Mouse (Mus musculus) c-Kit-positive CD71-positive TER-119-positive erythroid progenitor cells, embryonic 14.5 days (primary cell): Measurements from ENCODE around the gene Tmtc4.

Experiments used
- DNase-seq: peaks from one replicate; pipeline ENCODE4 v3.0.0-alpha.2; 2013; ENCODE audit warnings: low spot score

Gene Tmtc4

DNA sequence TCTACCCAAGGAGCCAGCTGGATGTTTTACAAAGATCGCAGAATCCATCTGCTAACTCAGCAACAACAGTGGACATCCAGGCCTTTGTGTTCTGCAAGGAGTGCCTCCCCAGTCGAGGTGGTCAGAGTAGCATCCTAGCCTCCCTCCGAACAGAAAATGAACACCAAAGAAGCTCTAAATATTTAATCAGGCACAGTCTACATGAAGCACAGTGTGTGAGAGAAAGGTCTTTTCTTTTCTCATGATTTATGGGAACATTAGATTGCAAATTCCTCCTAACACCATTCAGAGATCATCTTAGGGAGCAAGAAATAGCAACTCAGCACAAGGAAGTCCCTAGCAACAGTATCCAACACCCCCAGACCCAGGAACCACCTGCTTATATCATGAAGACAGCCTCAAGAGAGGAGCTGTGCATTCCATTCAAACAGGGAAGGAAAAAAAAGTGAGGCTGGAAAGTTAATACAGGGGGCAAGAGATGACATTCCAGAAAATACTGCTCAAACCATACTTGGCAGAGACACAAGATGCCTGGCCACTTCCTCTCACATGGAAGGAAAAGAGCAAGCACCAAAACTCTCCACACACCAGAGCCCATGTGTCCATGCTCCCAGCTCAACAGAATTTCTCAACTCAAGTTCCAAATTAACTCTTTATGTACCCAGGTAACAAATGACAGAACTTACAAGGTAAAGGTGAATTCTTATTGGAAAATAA is 8.8 kb downstream of the Tmtc4 start:
- no peak for DNase-seq

DNA sequence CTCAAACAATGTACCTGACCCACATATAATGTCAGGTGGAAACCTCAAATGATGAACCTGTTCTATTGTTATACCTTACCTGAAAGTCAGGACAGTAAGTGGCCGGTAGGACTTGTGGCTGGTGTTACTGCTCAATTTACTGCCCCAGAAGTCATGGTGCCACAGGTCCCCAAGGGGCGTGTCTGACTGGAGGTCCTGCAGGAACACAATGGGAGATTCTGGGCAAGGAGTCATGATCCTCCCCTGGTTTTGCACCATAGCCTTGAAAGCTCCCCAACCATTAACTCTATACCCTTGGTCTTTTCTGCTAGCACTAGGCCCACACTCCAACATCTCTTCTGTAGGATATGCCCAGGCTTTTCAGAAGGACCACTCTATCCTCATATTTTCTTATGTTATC is 10.7 kb downstream of the Tmtc4 start:
- no peak for DNase-seq

DNA sequence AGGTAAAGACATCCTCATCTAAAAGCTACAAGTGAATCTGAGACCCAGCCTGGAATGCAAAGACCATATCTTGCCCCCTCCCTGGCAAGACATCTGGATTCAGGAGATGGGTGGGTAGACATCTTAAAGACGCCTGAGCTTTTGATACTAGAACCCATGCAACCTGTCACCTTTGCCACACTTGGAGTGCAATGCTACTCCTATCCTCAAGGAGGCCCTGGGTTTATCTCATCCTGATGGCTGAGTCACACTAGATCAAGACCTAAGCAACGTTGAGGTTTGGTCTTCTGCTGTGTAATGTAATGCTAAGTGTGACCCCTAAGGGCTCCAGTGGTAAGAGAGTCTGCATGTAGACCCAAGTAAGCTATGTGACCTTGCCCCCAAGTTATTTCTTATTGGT is 15.8 kb downstream of the Tmtc4 start:
- no peak for DNase-seq

DNA sequence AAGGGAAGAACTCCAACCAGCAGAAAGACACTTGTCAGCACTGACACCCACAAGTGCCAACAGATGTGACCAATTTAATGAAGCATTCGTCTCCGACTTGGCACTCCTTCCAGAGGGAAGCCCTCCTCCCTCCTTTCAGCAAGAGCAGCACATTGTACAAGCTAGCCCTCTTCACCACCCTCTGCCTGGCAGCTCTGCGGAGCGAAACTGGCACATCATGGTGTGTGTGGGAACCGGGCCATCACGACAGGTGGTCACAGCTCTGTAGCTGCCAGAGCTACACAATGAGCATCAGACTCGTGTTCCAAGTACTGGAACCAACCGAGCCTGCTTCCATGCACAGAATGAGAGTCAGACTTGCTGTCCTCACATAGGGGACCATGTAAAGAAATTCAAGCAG is 25.9 kb downstream of the Tmtc4 start:
- no peak for DNase-seq

DNA sequence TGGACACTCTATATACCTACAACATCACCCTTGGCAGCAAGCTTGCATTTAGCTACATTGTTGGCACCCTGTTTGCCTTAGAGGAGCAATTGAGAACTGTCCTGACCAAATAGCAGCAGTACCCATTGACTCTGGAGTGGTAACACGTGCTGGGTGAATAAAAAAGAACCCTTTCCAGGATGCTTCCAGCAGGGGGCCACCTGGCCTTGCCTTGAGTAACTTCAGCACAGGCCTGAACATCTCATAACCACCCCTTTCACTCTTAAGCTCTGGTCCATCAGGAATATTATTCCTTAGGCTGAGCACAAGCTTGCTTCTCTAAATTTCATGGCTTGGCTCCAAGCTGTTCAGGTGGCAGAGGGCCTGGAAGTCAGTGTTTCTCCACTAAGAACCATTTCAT is 30.5 kb downstream of the Tmtc4 start:
- peak; percentile 5 for DNase-seq

DNA sequence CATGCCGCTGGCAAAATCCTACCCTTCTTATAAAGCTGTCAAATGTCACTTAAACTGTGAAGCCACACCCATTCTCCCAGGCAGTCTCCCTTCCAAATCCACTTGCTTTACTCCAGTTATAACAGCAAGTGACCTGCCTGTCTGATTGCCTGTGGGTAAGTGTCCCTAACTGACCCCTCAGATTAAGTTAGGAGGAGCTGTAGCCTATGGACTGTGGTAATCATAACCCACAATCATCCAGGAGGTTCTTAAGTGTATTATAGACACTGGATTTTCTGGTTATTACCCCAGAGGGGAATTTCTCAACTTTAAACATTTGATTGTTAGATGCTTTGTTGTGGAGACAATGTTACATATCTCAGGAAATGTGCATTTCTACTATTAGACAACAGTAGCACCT is 31.3 kb downstream of the Tmtc4 start:
- no peak for DNase-seq

DNA sequence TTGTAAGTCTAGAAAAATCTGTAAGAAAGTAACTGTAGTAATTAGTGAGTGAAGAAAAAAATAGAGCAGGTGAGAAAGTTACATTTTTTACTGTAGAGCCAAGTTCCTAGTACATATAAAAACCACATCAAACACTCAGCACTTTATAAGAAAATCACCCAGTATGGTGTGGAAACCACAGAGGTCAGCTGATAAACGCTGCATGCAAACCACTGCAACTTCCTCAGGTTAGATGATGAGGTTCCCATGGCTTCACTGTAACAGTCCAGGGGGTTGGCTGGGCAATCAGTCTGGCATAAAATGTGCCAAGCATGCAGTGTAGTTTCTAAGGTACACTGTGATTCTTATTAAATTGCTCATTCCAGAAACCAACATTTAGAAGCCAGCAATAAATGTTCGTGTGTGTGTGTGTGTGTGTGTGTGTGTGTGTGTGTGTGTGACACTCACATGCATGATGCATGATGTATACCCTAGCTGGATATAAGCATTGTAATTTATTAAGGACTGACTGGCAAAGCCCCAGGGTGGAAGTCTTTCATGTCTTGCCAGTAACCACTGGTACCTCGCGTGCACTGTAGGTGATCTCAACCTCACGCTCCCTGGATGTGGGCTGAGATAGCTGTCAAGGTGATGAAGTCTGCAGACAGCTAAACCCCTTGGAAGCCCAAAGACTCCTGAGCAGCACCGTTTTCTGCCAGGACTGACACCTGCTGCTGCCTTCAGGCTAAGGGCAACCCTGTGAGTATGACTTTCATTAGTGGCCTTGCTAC is 32.0 kb downstream of the Tmtc4 start:
- DNase-seq: no peak

DNA sequence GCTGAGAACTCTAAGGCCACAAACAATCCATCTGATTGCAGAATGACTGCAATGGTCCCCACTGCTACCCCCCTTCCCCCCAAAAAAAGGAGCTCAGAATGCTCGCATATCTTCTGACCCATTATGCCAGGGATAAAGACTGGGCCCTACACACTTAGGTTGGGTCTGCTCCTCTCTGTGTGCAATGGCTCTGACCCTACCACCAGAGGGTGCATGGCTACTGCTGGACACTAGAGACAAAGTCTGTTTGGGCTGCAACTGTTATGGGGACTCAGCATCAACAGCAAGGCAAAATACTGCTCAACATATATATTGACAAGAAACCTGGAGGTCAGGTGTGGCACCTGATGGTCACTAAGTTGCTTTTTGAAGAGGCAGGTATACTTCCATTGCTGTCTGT is 32.9 kb downstream of the Tmtc4 start:
- DNase-seq: no peak

DNA sequence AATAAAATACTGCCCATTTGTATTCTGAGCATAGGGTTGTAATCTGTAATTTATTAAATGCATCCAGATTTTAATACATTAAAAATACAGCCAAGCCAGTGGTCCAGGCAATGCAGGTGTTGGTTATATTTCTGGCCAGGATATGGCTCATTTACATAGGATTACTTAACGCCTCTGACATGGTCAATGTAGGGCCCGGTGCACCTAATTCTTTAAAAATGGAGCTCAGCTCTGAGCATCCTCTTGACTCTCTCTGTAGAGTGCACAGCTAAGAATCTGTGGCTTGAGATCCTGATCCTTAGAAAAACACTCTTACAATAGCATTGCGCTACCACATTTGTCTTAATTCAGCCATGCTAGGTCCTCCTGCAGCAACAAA is 40.4 kb downstream of the Tmtc4 start:
- DNase-seq: no peak

DNA sequence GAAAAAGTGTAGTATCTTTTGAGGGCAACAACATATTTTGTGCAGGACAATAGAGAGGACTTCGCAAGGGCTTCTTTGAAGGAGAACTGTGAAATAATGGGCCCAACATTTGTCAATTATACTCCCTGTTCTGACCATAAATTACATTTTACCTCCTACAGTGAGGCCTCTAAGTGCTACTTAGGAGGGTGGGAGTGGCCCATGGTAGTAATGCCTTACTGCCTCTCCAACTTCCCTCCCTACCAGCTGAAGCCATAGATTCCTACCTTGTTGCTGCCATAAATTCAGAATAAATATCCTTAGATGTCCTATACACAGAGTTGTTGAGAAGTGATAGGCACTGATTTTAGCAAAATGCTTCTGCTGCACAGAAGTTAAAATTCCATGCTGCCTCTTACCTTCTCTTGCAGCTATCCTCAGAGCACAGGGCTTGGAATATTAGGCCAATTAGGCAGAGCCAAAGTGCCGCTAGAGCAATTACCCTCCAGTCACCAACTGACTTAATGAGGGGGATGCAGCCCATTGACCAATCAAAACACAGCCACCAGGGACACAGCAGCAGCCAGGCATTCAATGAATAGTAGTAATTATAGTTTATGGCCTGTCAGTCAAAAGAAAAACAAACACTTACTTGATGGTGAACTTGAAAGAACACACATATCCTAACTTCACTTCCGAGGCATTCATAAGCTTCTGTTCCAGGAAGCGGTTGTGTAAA is 40.9 kb downstream of the Tmtc4 start:
- DNase-seq: no peak

DNA sequence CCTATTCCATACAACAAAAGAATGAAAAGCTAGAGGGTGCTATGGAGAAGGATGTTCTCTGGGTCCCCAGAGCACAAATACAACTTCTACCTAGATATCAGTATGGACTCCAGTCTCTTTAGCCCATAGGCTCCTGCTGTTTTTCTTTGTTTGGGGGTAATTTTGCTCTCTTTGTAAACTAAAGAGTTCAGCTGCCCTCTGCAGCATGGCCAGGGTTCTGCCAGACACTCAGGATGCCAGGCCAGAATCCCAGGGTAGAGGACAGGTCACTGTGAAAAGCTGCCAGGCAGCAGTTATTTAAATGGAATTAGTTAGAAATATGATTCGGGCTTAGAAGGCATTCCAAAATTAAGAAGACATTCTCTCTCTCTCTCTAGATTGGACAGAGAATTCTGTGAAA is 47.4 kb downstream of the Tmtc4 start:
- no peak for DNase-seq

DNA sequence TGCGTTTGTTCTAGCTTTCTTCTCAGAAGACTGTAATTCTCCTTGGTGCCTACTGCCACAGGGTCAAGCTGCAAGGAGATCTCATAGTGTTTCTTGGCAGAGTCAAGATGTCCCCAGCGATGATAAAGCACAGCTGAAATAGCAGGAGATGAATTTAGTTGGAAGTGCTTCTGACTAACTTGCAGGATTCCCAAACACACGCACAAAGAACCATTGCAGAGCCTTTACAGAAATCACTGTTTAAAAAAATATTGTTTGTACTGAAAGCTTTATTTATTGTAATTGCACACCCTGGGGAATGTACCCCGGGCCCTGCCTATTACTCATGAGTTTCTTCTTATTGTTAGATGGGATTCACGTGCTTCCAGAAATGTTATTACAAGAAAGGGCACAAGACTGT is 63.8 kb downstream of the Tmtc4 start:
- DNase-seq: no peak

DNA sequence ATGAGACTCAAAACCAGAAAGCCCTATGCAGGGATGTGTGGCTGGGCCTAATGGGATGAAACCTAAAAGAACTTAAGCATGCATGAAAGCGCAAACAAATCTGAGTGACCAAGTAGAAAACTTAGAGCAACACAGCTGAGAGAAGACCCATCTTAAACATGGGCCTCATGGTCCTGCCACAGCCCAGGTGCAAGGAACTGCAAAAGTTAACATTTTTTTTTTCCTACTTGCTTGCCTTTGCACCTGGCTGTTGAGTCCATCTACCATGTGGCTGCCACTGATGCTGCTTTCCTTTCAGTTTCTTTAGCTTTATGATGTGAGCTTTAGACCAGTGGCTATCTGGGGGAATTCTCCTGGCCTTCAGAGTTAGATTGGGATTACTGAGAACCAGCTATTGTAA is 66.2 kb downstream of the Tmtc4 start:
- no peak for DNase-seq

DNA sequence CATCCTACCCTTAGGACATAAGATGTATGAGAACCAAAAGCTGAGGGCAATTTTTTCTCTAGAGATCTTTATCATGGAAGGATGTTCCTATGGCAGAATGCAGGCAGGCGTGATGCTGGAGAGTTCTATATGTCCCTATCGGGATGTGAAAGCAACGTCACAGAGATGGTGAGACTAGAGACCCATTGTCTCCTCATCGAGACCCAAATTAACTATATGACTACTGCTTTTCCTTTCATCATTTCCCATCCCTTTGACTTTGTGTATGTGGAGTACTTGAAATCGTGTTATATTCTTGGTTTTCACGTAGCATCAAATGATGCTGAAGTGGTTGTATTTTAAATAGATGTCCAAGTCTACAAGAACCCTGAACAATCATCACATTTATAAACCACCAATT is 70.2 kb downstream of the Tmtc4 start, which contains the start of gene Ggact:
TSS of gene Ggact (minus strand) at position 101 of the 400 bp plus-strand sequence.
- no peak for DNase-seq

DNA sequence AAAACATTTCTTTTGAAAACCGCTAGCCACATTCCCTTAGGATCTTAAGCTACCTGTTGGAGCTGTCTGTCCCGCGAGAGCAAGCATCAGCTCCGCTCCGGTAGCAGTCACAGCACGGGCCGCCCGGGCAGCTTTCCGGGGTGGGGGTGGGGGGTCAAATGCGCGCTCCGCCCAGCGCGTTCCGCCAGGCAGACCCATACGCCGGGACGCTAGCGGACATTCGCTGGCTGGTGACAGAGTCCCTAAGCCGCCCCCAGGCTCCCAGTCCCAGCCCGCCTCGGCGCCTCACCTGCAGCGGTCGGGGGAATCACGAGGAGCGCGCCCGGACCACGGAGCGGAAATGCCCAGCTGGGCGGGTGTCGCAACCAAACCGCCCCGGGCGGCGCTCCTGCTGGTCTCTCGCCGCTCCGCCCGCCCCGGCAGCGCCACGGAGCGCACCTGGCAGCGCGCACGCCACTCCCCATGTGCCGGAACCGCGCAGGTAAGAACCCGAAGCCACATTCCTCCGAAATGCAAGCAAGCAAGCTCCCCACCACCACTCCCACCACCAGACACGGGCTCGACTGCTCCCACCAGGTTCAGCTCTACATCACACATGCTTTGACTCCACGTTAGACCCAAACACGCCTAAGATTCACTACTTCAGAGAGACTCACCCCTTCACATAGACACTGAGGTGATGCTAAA is 70.9 kb downstream of the Tmtc4 start:
- DNase-seq: peak; percentile 55

DNA sequence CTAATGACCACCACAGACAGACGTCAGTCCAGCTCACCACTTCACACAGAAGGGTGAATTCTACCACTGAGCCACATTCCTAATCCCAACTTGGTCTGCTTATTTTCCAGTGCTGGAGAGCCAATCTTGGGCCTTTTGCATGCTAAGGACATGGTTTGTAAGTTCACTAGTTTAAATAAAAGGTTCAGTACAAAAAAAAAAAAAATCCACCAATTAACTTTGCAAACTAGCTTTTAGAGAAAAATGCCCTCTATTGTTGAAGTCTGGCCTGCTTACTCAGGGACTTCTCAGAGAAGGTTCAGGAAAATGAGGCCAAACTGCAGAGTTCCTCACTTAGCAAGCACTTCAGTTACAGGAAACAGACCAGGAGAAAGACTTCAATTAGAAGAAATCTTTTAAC is 71.7 kb downstream of the Tmtc4 start:
- DNase-seq: peak; percentile 7

DNA sequence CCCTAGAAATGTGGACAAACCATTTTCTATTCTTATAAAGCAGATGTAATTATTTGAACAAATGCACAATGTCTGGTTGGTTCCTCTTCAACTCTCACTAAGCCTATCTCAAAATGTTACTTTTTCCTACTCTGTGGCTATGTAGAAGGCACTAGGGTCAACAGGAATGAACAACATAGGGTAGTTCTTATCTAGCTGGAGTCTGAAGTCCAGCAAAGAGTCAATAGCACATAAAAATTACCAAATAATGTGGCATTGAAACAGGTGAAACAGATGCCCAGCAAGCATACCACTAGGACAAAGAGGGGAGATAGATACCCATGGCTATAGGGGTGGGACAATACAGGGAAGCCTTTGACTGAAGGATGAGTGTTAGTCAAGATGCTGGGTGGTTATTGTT is 72.6 kb downstream of the Tmtc4 start:
- no peak for DNase-seq

DNA sequence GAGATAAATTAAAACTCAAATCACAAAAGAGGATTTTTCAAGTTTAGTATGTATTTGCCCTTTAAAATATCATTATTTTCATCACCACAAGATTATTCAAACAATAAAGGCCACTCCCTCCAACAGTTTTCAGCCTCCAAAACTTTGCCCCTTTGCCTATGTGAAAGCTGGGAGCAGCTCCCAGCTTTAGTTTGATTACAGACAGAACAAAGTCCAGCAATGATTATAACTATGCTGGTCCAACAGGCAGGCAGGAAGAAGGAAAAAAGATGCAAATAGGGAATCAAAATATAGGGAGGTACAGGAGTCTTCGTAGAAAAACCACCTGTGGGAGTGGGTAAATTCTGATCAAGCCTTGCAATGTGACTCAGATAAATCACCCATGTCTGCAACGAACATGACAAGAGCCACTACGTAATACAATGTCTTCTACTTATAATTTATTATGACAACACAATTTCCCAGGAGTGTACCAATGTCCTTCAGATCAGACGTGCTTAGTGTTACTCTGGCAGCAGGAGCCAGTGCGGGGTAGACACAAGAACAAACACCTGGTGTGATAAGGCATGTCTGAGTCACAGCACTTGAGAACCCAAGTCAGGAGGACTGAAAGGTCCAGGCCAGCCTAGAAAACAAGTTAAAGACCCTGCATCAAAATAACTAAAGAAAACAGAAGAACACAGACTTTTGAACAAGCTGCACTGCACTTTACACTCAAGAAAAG is 74.3 kb downstream of the Tmtc4 start:
- DNase-seq: no peak

DNA sequence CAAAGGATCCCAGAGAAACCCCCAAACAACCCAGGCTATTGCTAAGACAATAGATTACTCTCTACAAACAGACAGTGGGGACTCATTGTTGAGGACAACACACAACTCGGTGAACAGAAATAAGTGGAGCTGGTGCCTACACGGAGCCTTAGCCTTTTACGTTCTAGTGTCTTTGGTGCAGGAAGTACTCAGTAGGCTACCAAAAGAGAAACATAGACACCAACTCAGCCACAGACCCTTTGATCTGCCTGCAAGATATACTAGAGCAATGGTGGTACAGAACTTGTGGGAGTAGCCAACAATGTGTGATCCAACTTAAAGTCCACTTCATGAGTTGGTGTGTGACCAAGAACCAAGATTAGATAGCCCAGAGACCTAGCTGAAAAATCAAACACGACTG is 75.8 kb downstream of the Tmtc4 start:
- DNase-seq: no peak

DNA sequence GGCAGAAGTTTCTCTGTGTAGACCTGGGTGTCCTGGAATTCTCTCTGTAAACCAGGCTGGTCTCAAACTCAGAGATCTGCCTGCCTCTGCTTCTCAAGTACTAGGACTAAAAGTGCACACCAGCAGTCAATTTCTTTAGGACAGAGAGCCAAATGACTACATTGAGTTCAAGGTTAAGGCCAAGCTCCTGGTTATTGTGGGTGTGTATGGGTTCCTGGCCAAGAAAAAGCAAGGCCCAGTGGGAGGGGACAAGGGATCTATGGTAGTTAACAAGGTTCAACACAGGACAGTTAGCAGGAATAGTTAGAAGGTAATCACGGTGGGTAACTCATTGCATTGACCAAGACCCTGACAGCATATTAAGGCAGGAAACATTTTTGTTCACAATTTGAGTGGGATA is 78.8 kb downstream of the Tmtc4 start:
- DNase-seq: no peak

DNA sequence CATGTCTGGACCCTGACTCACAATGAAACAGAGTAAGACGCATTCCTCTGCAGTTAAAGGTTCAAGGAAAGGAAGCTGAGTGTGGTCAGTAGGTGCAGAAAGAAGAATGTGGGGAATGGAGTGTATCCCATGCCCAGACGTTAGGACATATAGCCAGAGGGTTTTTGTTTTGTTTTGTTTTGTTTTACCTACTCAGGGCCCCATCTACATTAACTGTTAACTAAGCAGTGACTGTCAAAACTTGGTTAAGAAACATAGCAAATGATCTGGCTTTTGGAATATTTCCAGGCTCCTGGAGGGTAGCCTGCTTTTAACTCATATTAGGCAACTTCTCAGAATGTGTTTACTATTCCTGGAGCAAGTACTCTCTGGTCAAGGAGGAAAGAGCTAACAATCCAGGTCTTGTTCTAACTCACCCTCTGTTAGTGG is 79.9 kb downstream of the Tmtc4 start:
- DNase-seq: no peak

DNA sequence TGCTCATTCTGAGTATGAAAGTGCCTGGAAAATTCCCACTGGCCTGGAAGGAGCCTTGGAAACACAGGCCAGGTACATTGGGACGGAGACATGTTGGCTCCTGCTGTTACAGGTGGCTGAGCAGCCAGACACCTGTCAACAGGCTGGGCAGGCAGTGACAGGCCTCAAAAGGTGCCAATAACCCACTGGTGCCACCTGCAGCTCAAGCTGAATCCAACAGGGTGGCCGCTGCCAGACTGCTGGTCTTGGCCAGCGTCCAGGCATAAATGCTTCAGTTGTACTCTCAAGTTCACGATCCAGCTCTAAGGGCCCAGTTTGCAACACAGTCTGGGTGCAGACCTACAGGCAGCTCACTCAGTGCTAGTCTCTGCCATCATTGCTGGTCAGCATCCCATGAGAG is 81.0 kb downstream of the Tmtc4 start:
- DNase-seq: no peak
